Mouse (Mus musculus): ENCODE results near the gene BC028528. TPM values are rescaled to one million over a fixed set of nuclear protein-coding genes. Genes with fewer than 3 reads are reported as not detected.
"Not testable (repeated sequence)": the region's sequence is repeated elsewhere in the genome, so short reads cannot be mapped to it uniquely, and the experiment has no call there.

Gene BC028528
- polyA plus RNA-seq, 1 experiment from 2014 or later: 12.4 TPM

DNA sequence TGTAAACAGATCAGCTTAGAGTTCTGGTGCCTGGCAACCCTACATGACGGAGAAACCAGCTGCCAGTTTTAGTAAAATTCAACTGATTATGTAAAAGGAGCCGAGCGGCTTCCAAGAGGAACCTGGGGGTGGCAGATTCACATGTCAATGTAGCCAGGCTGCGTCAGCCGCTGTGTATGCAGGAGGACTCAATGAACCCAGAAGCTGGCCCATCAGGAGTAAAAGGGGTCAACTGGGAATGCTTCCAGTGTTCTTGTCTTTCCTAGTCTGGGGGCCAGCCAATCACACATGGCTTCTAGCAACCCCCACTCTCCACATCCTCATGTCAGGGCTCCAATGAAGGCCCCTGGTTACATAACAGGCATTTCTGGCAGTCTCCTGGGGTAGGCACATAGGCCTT is 26.8 kb downstream of the BC028528 start:
- Histone ChIP-seq H3K27me3 (no peaks in the 10 kb centered on the region), H3K4me2 (no peak overlapping the region), H3K9me3 (replicated peaks) (no peaks in the 10 kb centered on the region), H3K27ac (no peak overlapping the region), H3K9ac (no peak overlapping the region), H3K36me3 (ENCODE audit: poor library complexity, severe bottlenecking) (peaks cover 53% of the 10 kb centered on the region), H3K4me3 (no peak overlapping the region), H3K4me1 (peaks cover 5% of the 10 kb centered on the region; the same call in 1 of the 2 replicates)
- no peak for ATAC-seq
- WGBS: 93% methylated on average over 5 of the region's 5 CpGs

DNA sequence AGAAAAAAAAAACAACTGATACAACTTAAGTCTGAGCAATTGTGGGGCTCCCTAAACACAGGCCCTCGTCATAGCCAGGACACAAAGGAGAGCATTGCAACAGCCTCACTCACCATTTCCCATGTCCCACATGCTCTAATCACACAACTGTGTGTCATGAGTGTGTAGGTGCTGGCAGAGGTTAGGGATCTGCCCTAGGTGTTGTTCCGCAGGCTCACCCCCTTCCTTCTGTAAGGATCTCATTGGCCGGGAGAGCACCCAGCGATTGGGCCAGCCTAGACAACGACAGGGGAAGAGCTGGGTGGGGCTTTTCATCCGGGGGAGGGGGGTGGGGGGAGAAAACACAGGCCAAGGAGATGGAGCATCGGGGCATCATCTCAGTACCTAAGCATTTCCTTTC is 28.2 kb downstream of the BC028528 start:
- no peak overlapping the region for H3K4me2 ChIP-seq
- peaks cover 40% of the 10 kb centered on the region for H3K36me3 ChIP-seq (ENCODE audit: poor library complexity, severe bottlenecking)
- H3K4me1 ChIP-seq: no peaks in the 10 kb centered on the region
- H3K9ac ChIP-seq: no peak overlapping the region
- 72% methylated on average over 7 of the region's 7 CpGs for WGBS
- no peak for ATAC-seq
- no peaks in the 10 kb centered on the region for H3K27me3 ChIP-seq
- no peak overlapping the region for H3K27ac ChIP-seq
- H3K4me3 ChIP-seq: no peak overlapping the region
- no peaks in the 10 kb centered on the region for H3K9me3 ChIP-seq (replicated peaks)

DNA sequence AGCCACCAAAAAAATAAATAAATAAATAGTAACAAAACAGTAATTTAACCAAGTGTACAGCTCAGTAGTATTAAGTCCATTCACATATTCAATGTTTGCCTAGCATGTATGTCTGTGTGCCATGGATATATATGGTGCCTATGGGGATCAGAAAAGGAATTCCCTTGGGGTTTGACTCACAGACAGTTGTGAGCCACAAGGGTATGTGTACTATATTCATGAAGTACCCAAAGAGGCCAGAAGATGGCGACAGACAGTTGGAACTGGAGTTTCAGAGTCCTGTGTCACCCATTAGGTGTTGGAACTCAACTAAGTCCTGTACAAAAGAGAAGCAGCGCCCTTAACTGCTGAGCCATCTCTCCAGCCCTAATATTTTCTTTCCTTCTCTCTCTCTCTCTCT is 30.0 kb downstream of the BC028528 start:
- Histone ChIP-seq H3K4me1 (no peaks in the 10 kb centered on the region), H3K4me2 (no peak overlapping the region), H3K9ac (no peak overlapping the region), H3K27ac (no peak overlapping the region), H3K36me3 (ENCODE audit: poor library complexity, severe bottlenecking) (peaks cover 28% of the 10 kb centered on the region), H3K9me3 (replicated peaks) (no peaks in the 10 kb centered on the region), H3K4me3 (no peak overlapping the region), H3K27me3 (no peaks in the 10 kb centered on the region)
- peak; percentile 63 for ATAC-seq
- 34% methylated on average over 2 of the region's 2 CpGs for WGBS

DNA sequence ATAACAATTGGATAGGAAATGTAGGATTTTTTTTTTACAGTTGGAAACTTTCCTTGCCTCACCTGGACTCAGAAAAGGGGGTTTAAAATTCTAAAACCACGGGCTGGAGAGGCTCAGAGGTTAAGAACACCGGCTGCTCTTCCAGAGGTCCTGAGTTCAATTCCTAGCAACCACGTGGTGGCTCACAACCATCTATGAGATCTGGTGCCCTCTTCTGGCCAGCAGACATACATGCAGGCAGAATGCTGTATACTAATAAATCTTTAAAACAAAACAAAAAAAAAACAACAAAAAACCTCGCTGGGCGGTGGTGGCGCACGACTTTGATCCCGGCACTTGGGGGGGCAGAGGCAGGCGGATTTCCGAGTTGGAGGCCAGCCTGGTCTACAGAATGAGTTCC is 30.6 kb downstream of the BC028528 start:
- 0 out of 2 replicates have a peak, but pooled peaks cover under 1% of the 10 kb centered on the region for H3K4me1 ChIP-seq
- H3K4me2 ChIP-seq: no peak overlapping the region
- H3K27ac ChIP-seq: no peak overlapping the region
- H3K36me3 ChIP-seq (ENCODE audit: poor library complexity, severe bottlenecking): peaks cover 26% of the 10 kb centered on the region
- H3K9ac ChIP-seq: no peak overlapping the region
- ATAC-seq: no peak
- H3K27me3 ChIP-seq: no peaks in the 10 kb centered on the region
- no peaks in the 10 kb centered on the region for H3K9me3 ChIP-seq (replicated peaks)
- no peak overlapping the region for H3K4me3 ChIP-seq
- 81% methylated on average over 10 of the region's 10 CpGs for WGBS

DNA sequence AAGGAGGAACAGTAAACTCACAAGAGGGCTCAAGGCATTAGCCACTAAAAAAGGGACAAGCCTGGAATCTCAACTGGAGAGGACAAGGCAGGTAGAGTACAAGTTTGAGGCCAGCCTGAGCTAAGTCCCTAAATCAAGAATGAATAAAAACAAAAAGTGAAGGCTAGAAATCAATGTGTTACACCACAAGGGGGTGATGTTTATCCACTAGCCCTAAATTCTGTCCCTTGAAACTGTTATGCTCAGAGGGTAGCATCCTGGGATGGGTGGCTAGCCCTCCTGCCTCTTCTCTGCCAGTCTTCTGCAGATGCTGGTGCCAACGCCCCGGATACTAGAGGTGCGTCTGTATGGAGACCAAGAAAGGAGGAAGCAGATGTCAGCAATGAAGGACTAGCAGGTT is 31.5 kb downstream of the BC028528 start:
- H3K9me3 ChIP-seq (replicated peaks): no peaks in the 10 kb centered on the region
- WGBS: 85% methylated on average over 3 of the region's 3 CpGs
- H3K4me1 ChIP-seq: 0 out of 2 replicates have a peak, but pooled peaks cover 3% of the 10 kb centered on the region
- H3K4me3 ChIP-seq: no peak overlapping the region
- no peak overlapping the region for H3K9ac ChIP-seq
- H3K36me3 ChIP-seq (ENCODE audit: poor library complexity, severe bottlenecking): peaks cover 22% of the 10 kb centered on the region
- H3K27me3 ChIP-seq: no peaks in the 10 kb centered on the region
- H3K27ac ChIP-seq: no peak overlapping the region
- ATAC-seq: no peak
- H3K4me2 ChIP-seq: no peak overlapping the region

DNA sequence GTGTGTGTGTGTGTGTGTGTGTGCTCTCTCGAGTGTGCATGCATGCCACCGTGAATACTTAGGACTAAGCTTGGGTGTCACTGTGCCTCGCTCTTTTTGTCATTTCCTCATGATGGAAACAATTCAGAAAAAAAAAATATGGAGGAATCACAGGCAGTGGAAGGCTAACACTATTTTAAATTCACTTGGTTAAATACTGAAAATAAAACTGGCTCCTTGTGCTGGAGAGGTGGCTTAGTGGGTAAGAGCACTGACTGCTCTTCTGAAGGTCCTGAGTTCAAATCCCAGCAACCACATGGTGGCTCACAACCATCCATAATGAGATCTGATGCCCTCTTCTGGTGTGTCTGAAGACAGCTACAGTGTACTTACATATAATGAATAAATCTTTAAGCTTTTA is 33.5 kb downstream of the BC028528 start:
- 82% methylated on average over 3 of the region's 3 CpGs for WGBS
- H3K27me3 ChIP-seq, H3K4me2 ChIP-seq: not testable (repeated sequence)

DNA sequence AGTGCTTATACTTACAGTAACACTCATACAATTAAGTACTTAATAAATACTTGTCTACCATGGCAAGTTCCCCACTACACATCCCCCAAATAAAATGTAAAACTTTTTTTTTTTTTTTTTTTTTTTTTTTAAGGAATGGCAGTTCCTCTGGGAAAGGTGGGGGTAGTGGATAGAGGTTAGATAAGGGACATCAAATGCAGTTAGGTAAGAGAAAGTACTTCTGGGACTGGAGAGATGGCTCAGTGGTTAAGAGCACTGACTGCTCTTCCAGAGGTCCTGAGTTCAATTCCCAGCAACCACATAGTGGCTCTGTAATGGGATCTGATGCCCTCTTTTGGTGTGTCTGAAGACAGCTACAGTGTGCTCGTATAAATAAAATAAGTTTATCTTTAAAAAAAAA is 34.8 kb downstream of the BC028528 start:
- ATAC-seq; H3K9ac ChIP-seq; H3K4me2 ChIP-seq; H3K4me3 ChIP-seq; H3K27ac ChIP-seq; H3K9me3 ChIP-seq (replicated peaks); H3K27me3 ChIP-seq: not testable (repeated sequence)
- H3K4me1 ChIP-seq: peaks cover 12% of the 10 kb centered on the region
- H3K36me3 ChIP-seq (ENCODE audit: poor library complexity, severe bottlenecking): peaks cover 14% of the 10 kb centered on the region
- WGBS: 83% methylated on average over 1 of the region's 1 CpGs

More for the DNA sequence above, 33.5 kb downstream of the BC028528 start:
- H3K4me1 ChIP-seq: peaks cover 12% of the 10 kb centered on the region
- H3K9me3 ChIP-seq (replicated peaks); H3K4me3 ChIP-seq; ATAC-seq; H3K36me3 ChIP-seq (ENCODE audit: poor library complexity, severe bottlenecking); H3K27ac ChIP-seq; H3K9ac ChIP-seq: not testable (repeated sequence)

DNA sequence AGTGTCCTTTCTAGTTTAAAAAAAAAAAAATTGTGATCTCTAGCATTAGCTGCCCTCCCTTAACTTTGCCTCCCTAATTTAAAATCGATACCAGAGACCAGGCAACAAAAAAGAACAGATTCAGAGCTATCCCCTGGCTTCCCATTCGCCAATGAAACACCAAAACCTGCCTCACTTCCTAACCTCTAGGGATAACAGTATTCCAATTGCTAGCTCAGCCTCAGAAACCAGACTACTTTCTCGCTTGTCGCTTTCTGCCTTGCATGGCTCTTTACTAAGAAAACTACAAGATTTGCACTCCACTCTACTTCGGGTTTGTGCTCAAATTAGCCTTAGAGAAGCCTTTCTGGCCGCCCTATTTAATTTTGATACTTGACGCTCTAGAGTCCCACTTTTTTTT is 35.7 kb downstream of the BC028528 start:
- Histone ChIP-seq H3K9ac (peak overlapping the region; percentile 87), H3K36me3 (ENCODE audit: poor library complexity, severe bottlenecking) (peaks cover 24% of the 10 kb centered on the region), H3K4me2 (peak overlapping the region; percentile 74), H3K27ac (peak overlapping the region; percentile 73), H3K9me3 (replicated peaks) (no peaks in the 10 kb centered on the region), H3K4me1 (peaks cover 12% of the 10 kb centered on the region), H3K27me3 (no peaks in the 10 kb centered on the region), H3K4me3 (peak overlapping the region; percentile 90)
- peak; percentile 16 for ATAC-seq
- WGBS: 29% methylated on average over 7 of the region's 7 CpGs

DNA sequence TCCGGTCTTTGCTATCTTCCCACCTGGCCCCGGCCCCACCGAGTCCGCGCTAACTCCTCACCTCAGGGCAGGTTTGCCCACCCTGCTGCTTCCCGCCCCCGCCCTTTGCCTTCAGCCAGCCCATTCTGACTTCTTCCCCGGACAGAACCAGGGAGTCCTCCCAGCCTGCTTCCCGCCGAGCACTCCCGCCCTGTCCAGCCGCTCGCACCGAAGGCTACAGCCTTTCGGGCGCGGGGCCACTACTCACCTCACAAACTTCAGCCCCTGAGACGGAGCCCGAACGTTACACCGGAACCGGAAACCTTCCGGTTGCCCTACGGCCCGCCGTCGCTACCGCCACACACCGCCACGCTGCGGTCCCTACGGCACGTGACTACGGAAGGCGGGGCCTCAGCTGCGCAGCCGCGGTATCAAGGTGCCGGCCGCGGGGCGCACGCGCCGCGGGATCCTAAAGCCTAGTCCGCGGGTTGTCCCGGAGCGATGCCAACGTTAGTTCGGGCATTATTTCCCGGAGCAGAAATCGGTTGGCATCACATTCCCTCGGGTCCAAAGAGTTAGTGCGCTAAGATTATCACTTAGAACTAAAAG is 36.2 kb downstream of the BC028528 start, which contains the start of gene Prpf3:
Gene Prpf3 (minus strand): TSS at position 384 of the 588 bp plus-strand sequence.
- Histone ChIP-seq H3K36me3 (ENCODE audit: poor library complexity, severe bottlenecking) (peaks cover 29% of the 10 kb centered on the region), H3K9ac (peak within 1 kb of the TSS; percentile 87), H3K4me2 (peak within 1 kb of the TSS; percentile 74), H3K27ac (peak within 1 kb of the TSS; percentile 73), H3K4me3 (peak within 1 kb of the TSS; percentile 90), H3K9me3 (replicated peaks) (no peaks in the 10 kb centered on the region), H3K27me3 (no peaks in the 10 kb centered on the region), H3K4me1 (peaks cover 12% of the 10 kb centered on the region)
- under 1% methylated on average over 56 of the region's 56 CpGs for WGBS
- ATAC-seq: peak; percentile 99

DNA sequence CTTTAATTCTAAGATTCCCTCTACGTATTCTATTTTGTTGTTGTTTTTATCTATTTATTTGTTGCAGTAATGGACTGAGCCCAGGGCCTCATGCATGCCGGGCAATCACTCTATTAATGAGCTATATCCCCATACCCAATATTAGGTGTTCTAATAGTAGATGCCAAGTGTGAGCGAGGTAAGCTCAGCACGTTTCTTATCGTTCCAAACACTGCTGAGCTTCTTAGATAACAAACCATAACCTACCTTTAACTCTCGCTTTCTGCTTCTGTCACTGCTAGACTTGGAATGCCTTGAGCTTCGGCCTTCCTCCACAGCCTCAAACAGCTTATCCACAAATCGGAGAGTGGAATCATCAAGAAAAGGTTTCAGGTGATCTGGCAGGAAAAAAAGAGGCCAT is 40.5 kb downstream of the BC028528 start:
- Histone ChIP-seq H3K36me3 (ENCODE audit: poor library complexity, severe bottlenecking) (peaks cover 72% of the 10 kb centered on the region), H3K9me3 (replicated peaks) (no peaks in the 10 kb centered on the region), H3K4me3 (no peak overlapping the region), H3K4me2 (no peak overlapping the region), H3K27ac (no peak overlapping the region), H3K27me3 (no peaks in the 10 kb centered on the region), H3K9ac (no peak overlapping the region), H3K4me1 (peaks cover 12% of the 10 kb centered on the region)
- 97% methylated on average over 8 of the region's 8 CpGs for WGBS
- ATAC-seq: no peak

DNA sequence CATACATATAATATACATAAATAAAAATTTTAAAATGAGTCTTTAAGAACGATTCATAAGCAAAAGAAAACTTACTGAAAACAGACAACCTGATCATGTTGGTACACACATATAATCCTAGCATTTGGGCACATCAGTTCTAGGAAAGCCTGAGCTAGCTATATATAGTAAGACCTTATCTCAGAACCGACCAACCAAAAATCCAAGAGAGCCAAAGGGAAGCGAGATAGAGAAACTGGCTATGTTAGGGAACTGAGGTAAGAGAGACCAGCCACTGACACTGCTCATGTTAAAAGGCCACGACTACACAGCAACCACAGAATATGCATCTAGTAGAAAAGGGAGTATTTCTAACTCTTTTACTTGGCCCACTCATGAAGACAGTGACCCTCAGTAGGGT is 41.2 kb downstream of the BC028528 start:
- WGBS: 84% methylated on average over 4 of the region's 4 CpGs
- ATAC-seq: no peak

DNA sequence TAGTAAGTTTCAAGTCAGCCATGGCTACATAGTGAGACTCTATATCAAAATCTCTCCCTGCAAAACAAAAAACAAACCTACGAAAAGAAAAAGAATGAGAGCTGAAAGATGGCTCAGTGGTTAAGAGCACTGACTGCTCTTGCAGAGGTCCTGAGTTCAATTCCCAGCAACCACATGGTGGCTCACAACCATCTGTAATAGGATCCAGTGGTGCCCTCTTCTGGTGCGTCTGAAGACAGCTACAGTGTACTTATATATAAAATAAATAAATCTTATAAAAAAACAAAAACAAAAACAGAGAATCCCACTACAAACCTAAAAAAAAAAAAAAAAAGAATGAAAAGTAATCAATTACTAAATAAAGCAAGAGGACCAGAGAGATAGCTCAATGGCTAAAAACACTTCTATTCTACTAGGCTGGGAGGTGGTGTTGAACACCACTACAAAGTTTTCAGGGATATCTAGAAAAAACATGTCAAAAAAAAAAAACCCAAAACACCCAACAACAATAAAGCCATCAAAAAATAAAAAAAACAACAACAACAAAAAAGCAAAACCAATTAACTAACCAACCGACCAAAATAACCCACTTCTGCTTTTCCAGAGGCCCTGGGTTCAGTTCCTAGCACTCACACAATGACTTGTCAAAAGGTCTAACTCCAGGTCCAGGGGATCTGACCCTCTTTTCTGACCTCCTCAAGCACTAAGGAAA is 49.1 kb downstream of the BC028528 start:
- 93% methylated on average over 3 of the region's 3 CpGs for WGBS
- peaks cover 92% of the 10 kb centered on the region for H3K36me3 ChIP-seq (ENCODE audit: poor library complexity, severe bottlenecking)
- H3K4me2 ChIP-seq: no peak overlapping the region
- H3K4me1 ChIP-seq: no peaks in the 10 kb centered on the region
- H3K27me3 ChIP-seq: no peaks in the 10 kb centered on the region
- H3K27ac ChIP-seq: no peak overlapping the region
- no peak for ATAC-seq
- H3K9me3 ChIP-seq (replicated peaks): no peaks in the 10 kb centered on the region
- H3K4me3 ChIP-seq: no peak overlapping the region
- no peak overlapping the region for H3K9ac ChIP-seq

More for the DNA sequence above, 41.2 kb downstream of the BC028528 start:
- no peak overlapping the region for H3K4me3 ChIP-seq
- H3K4me2 ChIP-seq: no peak overlapping the region
- H3K4me1 ChIP-seq: peaks cover 9% of the 10 kb centered on the region
- H3K27ac ChIP-seq: no peak overlapping the region
- no peaks in the 10 kb centered on the region for H3K9me3 ChIP-seq (replicated peaks)
- peaks cover 79% of the 10 kb centered on the region for H3K36me3 ChIP-seq (ENCODE audit: poor library complexity, severe bottlenecking)
- H3K27me3 ChIP-seq: no peaks in the 10 kb centered on the region
- no peak overlapping the region for H3K9ac ChIP-seq
